Mouse (Mus musculus): ENCODE results near the gene Gucy1b2. TPM values are rescaled to one million over a fixed set of nuclear protein-coding genes. Genes with fewer than 3 reads are reported as not detected.

Gucy1b2 gene
- polyA plus RNA-seq, 1 experiment from 2014 or later = 0.55 TPM

GRCm38 (mm10) chr14:62454136-62454535 lies 2.0 kb downstream of the Gucy1b2 start:
- no peak for ATAC-seq
- Histone ChIP-seq H3K4me2 (ENCODE audit: low read length) (no peak overlapping the region), H3K9me3 (replicated peaks; ENCODE audit: control insufficient read depth, low read length, poor library complexity, severe bottlenecking) (no peaks in the 10 kb centered on the region), H3K27me3 (ENCODE audit: control insufficient read depth, insufficient read depth, low read depth, low read length) (no peaks in the 10 kb centered on the region), H3K9ac (ENCODE audit: low read depth, low read length) (no peak overlapping the region), H3K27ac (ENCODE audit: low read length) (no peak overlapping the region), H3K4me1 (ENCODE audit: control insufficient read depth, insufficient read depth, low read length) (peaks cover 11% of the 10 kb centered on the region; the same call in 1 of the 2 replicates), H3K4me3 (ENCODE audit: low read depth, low read length) (no peak overlapping the region), H3K36me3 (ENCODE audit: control insufficient read depth, insufficient read depth, low read length) (no peaks in the 10 kb centered on the region)
- 59% methylated on average over 3 of the region's 3 CpGs for WGBS

- Histone ChIP-seq H3K36me3 (ENCODE audit: control insufficient read depth, insufficient read depth, low read length) (no peaks in the 10 kb centered on the region), H3K9ac (ENCODE audit: low read depth, low read length) (no peak overlapping the region), H3K4me2 (ENCODE audit: low read length) (no peak overlapping the region), H3K27ac (ENCODE audit: low read length) (no peak overlapping the region), H3K4me3 (ENCODE audit: low read depth, low read length) (no peak overlapping the region), H3K27me3 (ENCODE audit: control insufficient read depth, insufficient read depth, low read depth, low read length) (no peaks in the 10 kb centered on the region), H3K4me1 (ENCODE audit: control insufficient read depth, insufficient read depth, low read length) (peaks cover 11% of the 10 kb centered on the region; the same call in 1 of the 2 replicates), H3K9me3 (replicated peaks; ENCODE audit: control insufficient read depth, low read length, poor library complexity, severe bottlenecking) (no peaks in the 10 kb centered on the region)
- ATAC-seq = no peak
- WGBS = 82% methylated on average over 11 of the region's 11 CpGs
Observed at GRCm38 (mm10) chr14:62453276-62453675, 2.8 kb downstream of the Gucy1b2 start.

GRCm38 (mm10) chr14:62450706-62451105 lies 5.4 kb downstream of the Gucy1b2 start:
- 94% methylated on average over 1 of the region's 1 CpGs for WGBS
- Histone ChIP-seq H3K4me3 (ENCODE audit: low read depth, low read length) (no peak overlapping the region), H3K9me3 (replicated peaks; ENCODE audit: control insufficient read depth, low read length, poor library complexity, severe bottlenecking) (no peaks in the 10 kb centered on the region), H3K27me3 (ENCODE audit: control insufficient read depth, insufficient read depth, low read depth, low read length) (no peaks in the 10 kb centered on the region), H3K36me3 (ENCODE audit: control insufficient read depth, insufficient read depth, low read length) (no peaks in the 10 kb centered on the region), H3K4me1 (ENCODE audit: control insufficient read depth, insufficient read depth, low read length) (peaks cover 3% of the 10 kb centered on the region; the same call in 1 of the 2 replicates), H3K4me2 (ENCODE audit: low read length) (no peak overlapping the region), H3K27ac (ENCODE audit: low read length) (no peak overlapping the region), H3K9ac (ENCODE audit: low read depth, low read length) (no peak overlapping the region)
- no peak for ATAC-seq

GRCm38 (mm10) chr14:62447214-62447548 lies 8.9 kb downstream of the Gucy1b2 start:
- Histone ChIP-seq H3K9ac (ENCODE audit: low read depth, low read length) (no peak overlapping the region), H3K27me3 (ENCODE audit: control insufficient read depth, insufficient read depth, low read depth, low read length) (no peaks in the 10 kb centered on the region), H3K4me1 (ENCODE audit: control insufficient read depth, insufficient read depth, low read length) (no peaks in the 10 kb centered on the region), H3K4me2 (ENCODE audit: low read length) (no peak overlapping the region), H3K36me3 (ENCODE audit: control insufficient read depth, insufficient read depth, low read length) (no peaks in the 10 kb centered on the region), H3K4me3 (ENCODE audit: low read depth, low read length) (no peak overlapping the region), H3K9me3 (replicated peaks; ENCODE audit: control insufficient read depth, low read length, poor library complexity, severe bottlenecking) (no peaks in the 10 kb centered on the region), H3K27ac (ENCODE audit: low read length) (no peak overlapping the region)
- 74% methylated on average over 3 of the region's 3 CpGs for WGBS
- ATAC-seq = no peak

GRCm38 (mm10) chr14:62446385-62447213 lies 9.5 kb downstream of the Gucy1b2 start:
- no peaks in the 10 kb centered on the region for H3K27me3 ChIP-seq (ENCODE audit: control insufficient read depth, insufficient read depth, low read depth, low read length)
- no peak overlapping the region for H3K27ac ChIP-seq (ENCODE audit: low read length)
- no peak overlapping the region for H3K4me2 ChIP-seq (ENCODE audit: low read length)
- 88% methylated on average over 7 of the region's 7 CpGs for whole genome bisulfite sequencing
- no peaks in the 10 kb centered on the region for H3K36me3 ChIP-seq (ENCODE audit: control insufficient read depth, insufficient read depth, low read length)
- no peak overlapping the region for H3K9ac ChIP-seq (ENCODE audit: low read depth, low read length)
- H3K4me3 ChIP-seq (ENCODE audit: low read depth, low read length) = no peak overlapping the region
- no peaks in the 10 kb centered on the region for H3K9me3 ChIP-seq (replicated peaks; ENCODE audit: control insufficient read depth, low read length, poor library complexity, severe bottlenecking)
- ATAC-seq = no peak
- H3K4me1 ChIP-seq (ENCODE audit: control insufficient read depth, insufficient read depth, low read length) = no peaks in the 10 kb centered on the region

GRCm38 (mm10) chr14:62443840-62444430 lies 12.2 kb downstream of the Gucy1b2 start:
- H3K9me3 ChIP-seq (replicated peaks; ENCODE audit: control insufficient read depth, low read length, poor library complexity, severe bottlenecking) = no peaks in the 10 kb centered on the region
- no peak overlapping the region for H3K4me3 ChIP-seq (ENCODE audit: low read depth, low read length)
- no peak overlapping the region for H3K27ac ChIP-seq (ENCODE audit: low read length)
- H3K4me1 ChIP-seq (ENCODE audit: control insufficient read depth, insufficient read depth, low read length) = no peaks in the 10 kb centered on the region
- no peak overlapping the region for H3K9ac ChIP-seq (ENCODE audit: low read depth, low read length)
- H3K4me2 ChIP-seq (ENCODE audit: low read length) = no peak overlapping the region
- H3K36me3 ChIP-seq (ENCODE audit: control insufficient read depth, insufficient read depth, low read length) = no peaks in the 10 kb centered on the region
- no peak for ATAC-seq
- no peaks in the 10 kb centered on the region for H3K27me3 ChIP-seq (ENCODE audit: control insufficient read depth, insufficient read depth, low read depth, low read length)
- WGBS = 85% methylated on average over 6 of the region's 6 CpGs

- no peak for ATAC-seq
Observed at GRCm38 (mm10) chr14:62442971-62443370, 13.1 kb downstream of the Gucy1b2 start.

GRCm38 (mm10) chr14:62440036-62440435 lies 16.1 kb downstream of the Gucy1b2 start:
- H3K36me3 ChIP-seq (ENCODE audit: control insufficient read depth, insufficient read depth, low read length) = no peaks in the 10 kb centered on the region
- no peaks in the 10 kb centered on the region for H3K27me3 ChIP-seq (ENCODE audit: control insufficient read depth, insufficient read depth, low read depth, low read length)
- H3K4me3 ChIP-seq (ENCODE audit: low read depth, low read length) = no peak overlapping the region
- H3K4me1 ChIP-seq (ENCODE audit: control insufficient read depth, insufficient read depth, low read length) = no peaks in the 10 kb centered on the region
- H3K4me2 ChIP-seq (ENCODE audit: low read length) = no peak overlapping the region
- H3K9ac ChIP-seq (ENCODE audit: low read depth, low read length) = no peak overlapping the region
- H3K9me3 ChIP-seq (replicated peaks; ENCODE audit: control insufficient read depth, low read length, poor library complexity, severe bottlenecking) = no peaks in the 10 kb centered on the region
- ATAC-seq = no peak
- no peak overlapping the region for H3K27ac ChIP-seq (ENCODE audit: low read length)

More at GRCm38 (mm10) chr14:62442971-62443370, 13.1 kb downstream of the Gucy1b2 start:
- no peaks in the 10 kb centered on the region for H3K36me3 ChIP-seq (ENCODE audit: control insufficient read depth, insufficient read depth, low read length)
- H3K4me2 ChIP-seq (ENCODE audit: low read length) = no peak overlapping the region
- WGBS = 40% methylated on average over 1 of the region's 1 CpGs
- H3K9me3 ChIP-seq (replicated peaks; ENCODE audit: control insufficient read depth, low read length, poor library complexity, severe bottlenecking) = no peaks in the 10 kb centered on the region
- H3K9ac ChIP-seq (ENCODE audit: low read depth, low read length) = no peak overlapping the region
- no peaks in the 10 kb centered on the region for H3K27me3 ChIP-seq (ENCODE audit: control insufficient read depth, insufficient read depth, low read depth, low read length)
- no peak overlapping the region for H3K4me3 ChIP-seq (ENCODE audit: low read depth, low read length)
- no peak overlapping the region for H3K27ac ChIP-seq (ENCODE audit: low read length)
- H3K4me1 ChIP-seq (ENCODE audit: control insufficient read depth, insufficient read depth, low read length) = no peaks in the 10 kb centered on the region

GRCm38 (mm10) chr14:62438236-62438635 lies 17.9 kb downstream of the Gucy1b2 start:
- Histone ChIP-seq H3K27ac (ENCODE audit: low read length) (no peak overlapping the region), H3K9me3 (replicated peaks; ENCODE audit: control insufficient read depth, low read length, poor library complexity, severe bottlenecking) (no peaks in the 10 kb centered on the region), H3K4me1 (ENCODE audit: control insufficient read depth, insufficient read depth, low read length) (no peaks in the 10 kb centered on the region), H3K27me3 (ENCODE audit: control insufficient read depth, insufficient read depth, low read depth, low read length) (no peaks in the 10 kb centered on the region), H3K4me3 (ENCODE audit: low read depth, low read length) (no peak overlapping the region), H3K9ac (ENCODE audit: low read depth, low read length) (no peak overlapping the region), H3K36me3 (ENCODE audit: control insufficient read depth, insufficient read depth, low read length) (no peaks in the 10 kb centered on the region), H3K4me2 (ENCODE audit: low read length) (no peak overlapping the region)
- 86% methylated on average over 4 of the region's 4 CpGs for WGBS
- ATAC-seq = no peak
